Comparison of ENCODE assay signal across 8 mouse cellular contexts in genomic region chr4:126200036-126200435, GRCm38 (mm10). TPM values are rescaled to one million over a fixed set of nuclear protein-coding genes. Genes with fewer than 3 reads are reported as not detected.
DNase-seq lines count a peak whose midpoint lies in the region; ATAC-seq and TF ChIP-seq lines count a peak whose summit lies in the region.

No protein-coding gene starts in this region.

- no peak overlapping the region for H3K27ac ChIP-seq in heart, embryonic 12.5 days (ENCODE audit: poor library complexity, severe bottlenecking)
- no peak overlapping the region for H3K27ac ChIP-seq in hindbrain, embryonic 11.5 days (ENCODE audit: low read depth, low read length)
- peak overlapping the region; percentile 97 for H3K27ac ChIP-seq in liver, postnatal 0 days (ENCODE audit: low read depth)

- TF ChIP-seq CTCF in G1E (IDR thresholded peaks at IDR 0.05; ENCODE audit: low read depth, low read length), result no peak
- TF ChIP-seq CTCF in liver, postnatal 0 days (IDR thresholded peaks at IDR 0.05; ENCODE audit: low read depth), result no peak

- H3K9me3 ChIP-seq in heart, embryonic 12.5 days (replicated peaks), result no peaks in the 10 kb centered on the region
- H3K9me3 ChIP-seq in G1E (replicated peaks), result no peaks in the 10 kb centered on the region
- H3K9me3 ChIP-seq in hindbrain, embryonic 11.5 days (ENCODE audit: control insufficient read depth, low read length), result no peaks in the 10 kb centered on the region
- no peaks in the 10 kb centered on the region for H3K9me3 ChIP-seq in liver, postnatal 0 days (ENCODE audit: low read length)

- H3K4me2 ChIP-seq in heart, embryonic 12.5 days, result peak overlapping the region; percentile 79
- peak overlapping the region; percentile 71; the same call in 1 of the 2 replicates for H3K4me2 ChIP-seq in hindbrain, embryonic 11.5 days (replicated peaks; ENCODE audit: low read depth, low read length)
- H3K4me2 ChIP-seq in liver, postnatal 0 days (ENCODE audit: low read depth, low read length), result peak overlapping the region; percentile 82

- H3K36me3 ChIP-seq in heart, embryonic 12.5 days, result peaks cover 3% of the 10 kb centered on the region
- H3K36me3 ChIP-seq in G1E (replicated peaks), result peaks cover 41% of the 10 kb centered on the region
- no peaks in the 10 kb centered on the region for H3K36me3 ChIP-seq in hindbrain, embryonic 11.5 days (ENCODE audit: control insufficient read depth, insufficient read depth, low read length)
- 0 out of 2 replicates have a peak, but pooled peaks cover 4% of the 10 kb centered on the region for H3K36me3 ChIP-seq in liver, postnatal 0 days (replicated peaks; ENCODE audit: insufficient read depth, low read length)

- peak overlapping the region; percentile 51 for H3K9ac ChIP-seq in heart, embryonic 12.5 days
- H3K9ac ChIP-seq in hindbrain, embryonic 11.5 days (ENCODE audit: low read depth, low read length), result no peak overlapping the region
- peak overlapping the region; percentile 32; the same call in 1 of the 2 replicates for H3K9ac ChIP-seq in liver, postnatal 0 days (replicated peaks)

- peaks cover 56% of the 10 kb centered on the region for H3K4me1 ChIP-seq in heart, embryonic 12.5 days (replicated peaks)
- H3K4me1 ChIP-seq in G1E (ENCODE audit: insufficient read depth, low read depth, low read length), result peaks cover 56% of the 10 kb centered on the region
- H3K4me1 ChIP-seq in hindbrain, embryonic 11.5 days (replicated peaks; ENCODE audit: control insufficient read depth, insufficient read depth, low read length), result no peaks in the 10 kb centered on the region; the same call in 1 of the 2 replicates
- H3K4me1 ChIP-seq in liver, postnatal 0 days (ENCODE audit: insufficient read depth), result peaks cover 57% of the 10 kb centered on the region

- H3K4me3 ChIP-seq in heart, embryonic 12.5 days, result peak overlapping the region; percentile 72
- peak overlapping the region; percentile 77 for H3K4me3 ChIP-seq in G1E (ENCODE audit: low read depth, low read length)
- H3K4me3 ChIP-seq in hindbrain, embryonic 11.5 days (ENCODE audit: low read depth, low read length), result no peak overlapping the region
- H3K4me3 ChIP-seq in liver, postnatal 0 days (ENCODE audit: low read depth, low read length), result peak overlapping the region; percentile 76

- 46% methylated on average over 1 of the region's 1 CpGs for WGBS in heart, embryonic 12.5 days
- WGBS in hindbrain, embryonic 11.5 days, result 79% methylated on average over 1 of the region's 1 CpGs
- 20% methylated on average over 1 of the region's 1 CpGs for WGBS in liver, postnatal 0 days (ENCODE audit: insufficient replicate concordance)

- DNase-seq in heart, postnatal 4 days, result no peak
- DNase-seq in G1E (ENCODE audit: low spot score), result no peak
- no peak for DNase-seq in hindbrain, embryonic 11.5 days (ENCODE audit: low spot score)
- DNase-seq in liver, postnatal 0 days, result no peak
- DNase-seq in right cerebral cortex, adult 2 months (ENCODE audit: low spot score in 2 of 2), result no peak
- DNase-seq in kidney, adult 8-10 months, result no peak
- no peak for DNase-seq in cerebellum, adult 8-10 months

- ATAC-seq in heart, embryonic 12.5 days (ENCODE audit: insufficient number of reproducible peaks, low FRiP score), result no peak
- no peak for ATAC-seq in G1E (ENCODE audit: extremely low read depth, insufficient number of reproducible peaks, low FRiP score, poor library complexity, severe bottlenecking)
- ATAC-seq in hindbrain, embryonic 11.5 days (ENCODE audit: low FRiP score), result no peak
- ATAC-seq in liver, postnatal 0 days, result no peak

- TF ChIP-seq EP300 in liver, postnatal 0 days (IDR thresholded peaks at IDR 0.05; ENCODE audit: low read depth), result no peak

- no peaks in the 10 kb centered on the region for H3K27me3 ChIP-seq in heart, embryonic 12.5 days (replicated peaks)
- no peaks in the 10 kb centered on the region for H3K27me3 ChIP-seq in G1E (ENCODE audit: insufficient read depth, low read length)
- H3K27me3 ChIP-seq in hindbrain, embryonic 11.5 days (ENCODE audit: control insufficient read depth, insufficient read depth, low read length), result no peaks in the 10 kb centered on the region
- no peaks in the 10 kb centered on the region for H3K27me3 ChIP-seq in liver, postnatal 0 days (ENCODE audit: insufficient read depth, low read length)

RNA-seq across cellular contexts. Expression of gene Thrap3, which starts 2.5 kb away (rescaled TPM):
- polyA plus RNA-seq in heart, embryonic 12.5 days (2016; fragmentation: Nextera tagmentation; extraction: Ambion mirVana), result 177 and 191 TPM in 2 replicates
- total RNA-seq in heart, postnatal 4 days (2021), result 100 to 1,000 TPM; 226 TPM
- 355 and 356 TPM in 2 replicates for total RNA-seq in G1E (2014; fragmentation: Nextera tagmentation)
- total RNA-seq in G1E (2017), result 246 and 305 TPM in 2 replicates
- 209 and 211 TPM in 2 replicates for polyA plus RNA-seq in G1E (2012)
- 191 and 228 TPM in 2 replicates for polyA plus RNA-seq in hindbrain, embryonic 11.5 days (2014; fragmentation: Nextera tagmentation; extraction: Ambion mirVana)
- 47.8 and 62.4 TPM in 2 replicates for polyA plus RNA-seq in liver, postnatal 0 days (2015; fragmentation: Nextera tagmentation; extraction: Ambion mirVana)

RNA-seq across cellular contexts. Expression of gene Sh3d21, which starts 36.7 kb away (rescaled TPM):
- 2.7 and 3.6 TPM in 2 replicates for polyA plus RNA-seq in heart, embryonic 12.5 days (2016; fragmentation: Nextera tagmentation; extraction: Ambion mirVana)
- 1 to 10 TPM; 1.6 to 1.8 TPM for total RNA-seq in heart, postnatal 4 days (2021)
- total RNA-seq in G1E (2014; fragmentation: Nextera tagmentation) (0.53 and 3.2 TPM in 2 replicates), G1E (2017) (0.27 and 0.58 TPM in 2 replicates)
- 0.57 and 0.69 TPM in 2 replicates for polyA plus RNA-seq in G1E (2012)
- polyA plus RNA-seq in hindbrain, embryonic 11.5 days (2014; fragmentation: Nextera tagmentation; extraction: Ambion mirVana), result 2.0 and 2.7 TPM in 2 replicates
- 2.4 and 2.7 TPM in 2 replicates for polyA plus RNA-seq in liver, postnatal 0 days (2015; fragmentation: Nextera tagmentation; extraction: Ambion mirVana)

RNA-seq across cellular contexts. Expression of gene Eva1b, which starts 52.5 kb away (rescaled TPM):
- polyA plus RNA-seq in heart, embryonic 12.5 days (2016; fragmentation: Nextera tagmentation; extraction: Ambion mirVana), result 30.6 and 31.2 TPM in 2 replicates
- 10 to 100 TPM; 27.3 to 29.3 TPM for total RNA-seq in heart, postnatal 4 days (2021)
- total RNA-seq in G1E (2014; fragmentation: Nextera tagmentation), result not detected in 2 replicates
- total RNA-seq in G1E (2017), result 0.41 and 0.44 TPM in 2 replicates
- polyA plus RNA-seq in G1E (2012), result 1.9 and 3.1 TPM in 2 replicates
- polyA plus RNA-seq in hindbrain, embryonic 11.5 days (2014; fragmentation: Nextera tagmentation; extraction: Ambion mirVana), result 33.1 and 36.0 TPM in 2 replicates
- polyA plus RNA-seq in liver, postnatal 0 days (2015; fragmentation: Nextera tagmentation; extraction: Ambion mirVana), result 17.1 and 17.7 TPM in 2 replicates

RNA-seq across cellular contexts. Expression of gene Map7d1, which starts 56.1 kb away (rescaled TPM):
- 73.9 and 76.4 TPM in 2 replicates for polyA plus RNA-seq in heart, embryonic 12.5 days (2016; fragmentation: Nextera tagmentation; extraction: Ambion mirVana)
- total RNA-seq in heart, postnatal 4 days (2021), result 100 to 1,000 TPM; 182 to 197 TPM
- total RNA-seq in G1E (2014; fragmentation: Nextera tagmentation) (9.5 and 15.2 TPM in 2 replicates), G1E (2017) (8.0 and 9.5 TPM in 2 replicates)
- polyA plus RNA-seq in G1E (2012), result 73.8 and 89.4 TPM in 2 replicates
- polyA plus RNA-seq in hindbrain, embryonic 11.5 days (2014; fragmentation: Nextera tagmentation; extraction: Ambion mirVana), result 54.6 and 65.5 TPM in 2 replicates
- polyA plus RNA-seq in liver, postnatal 0 days (2015; fragmentation: Nextera tagmentation; extraction: Ambion mirVana), result 7.2 and 10.0 TPM in 2 replicates
